Mouse (Mus musculus): ENCODE measurements around the gene Lbhd1. TPM values are rescaled to one million over a fixed set of nuclear protein-coding genes. Genes with fewer than 3 reads are reported as not detected.

The Lbhd1 gene
- polyA plus RNA-seq, 1 experiment from 2014 or later = 93.8 TPM

DNA sequence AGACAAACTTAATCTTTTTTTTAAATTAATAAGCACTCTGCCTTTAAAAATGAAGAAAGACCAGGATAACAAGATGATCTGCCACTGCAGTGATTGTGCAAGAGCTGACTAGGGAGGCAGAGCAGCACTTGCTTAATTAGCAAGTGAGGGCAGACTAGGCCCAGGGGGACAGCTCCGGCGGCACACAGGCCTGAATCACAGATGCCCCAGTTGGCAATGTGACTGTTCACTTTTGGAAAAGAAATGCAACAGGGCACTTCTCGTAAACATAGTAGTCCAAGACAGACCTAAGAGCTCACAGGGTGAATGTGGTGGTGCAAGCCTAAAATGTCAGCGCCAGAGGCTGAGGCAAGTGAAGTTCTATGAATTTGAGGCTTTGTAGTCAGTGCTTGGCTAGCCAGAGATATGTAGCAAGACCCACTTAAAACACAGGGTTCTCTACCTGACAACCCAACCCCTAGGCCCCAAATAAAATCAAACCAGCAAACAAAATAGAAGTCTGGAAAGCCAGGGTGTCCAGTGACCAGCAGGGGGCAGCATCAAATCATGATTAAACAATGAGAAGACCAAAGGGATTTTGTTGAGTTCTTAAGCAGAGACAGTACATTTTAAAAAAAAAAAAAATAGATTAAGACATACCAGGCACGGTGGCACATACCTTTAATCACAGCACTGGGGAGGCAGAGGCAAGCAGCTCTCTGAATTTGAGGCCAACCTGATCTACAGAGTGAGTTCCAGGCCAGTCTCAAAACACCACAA, 39.0 kb upstream of the Lbhd1 start:
- no peak overlapping the region for H3K9ac ChIP-seq (ENCODE audit: low read length)
- peak; percentile 71 for DNase-seq (ENCODE audit: low spot score)
- no peak overlapping the region for H3K4me3 ChIP-seq (ENCODE audit: low read depth, low read length)
- WGBS = 76% methylated on average over 5 of the region's 5 CpGs
- H3K4me2 ChIP-seq (ENCODE audit: low read depth) = no peak overlapping the region
- no peaks in the 10 kb centered on the region for H3K9me3 ChIP-seq (ENCODE audit: control insufficient read depth, low read length)
- no peak overlapping the region for H3K27ac ChIP-seq (ENCODE audit: low read depth, low read length)
- peaks cover 6% of the 10 kb centered on the region; the same call in 1 of the 2 replicates for H3K4me1 ChIP-seq (ENCODE audit: control insufficient read depth, insufficient read depth, low read length)
- no peak for ATAC-seq (ENCODE audit: insufficient read depth, low FRiP score, low TSS enrichment)
- peaks cover 5% of the 10 kb centered on the region for H3K36me3 ChIP-seq (ENCODE audit: control insufficient read depth, insufficient read depth, low read length)
- no peaks in the 10 kb centered on the region for H3K27me3 ChIP-seq (ENCODE audit: control insufficient read depth, insufficient read depth, low read length)

- no peak for DNase-seq (ENCODE audit: low spot score)
- Histone ChIP-seq H3K27me3 (ENCODE audit: control insufficient read depth, insufficient read depth, low read length) (no peaks in the 10 kb centered on the region), H3K36me3 (ENCODE audit: control insufficient read depth, insufficient read depth, low read length) (peaks cover 5% of the 10 kb centered on the region), H3K9ac (ENCODE audit: low read length) (no peak overlapping the region), H3K4me2 (ENCODE audit: low read depth) (no peak overlapping the region), H3K9me3 (ENCODE audit: control insufficient read depth, low read length) (no peaks in the 10 kb centered on the region), H3K4me1 (ENCODE audit: control insufficient read depth, insufficient read depth, low read length) (no peaks in the 10 kb centered on the region), H3K27ac (ENCODE audit: low read depth, low read length) (no peak overlapping the region), H3K4me3 (ENCODE audit: low read depth, low read length) (no peak overlapping the region)
- no peak for ATAC-seq (ENCODE audit: insufficient read depth, low FRiP score, low TSS enrichment)
- 75% methylated on average over 5 of the region's 5 CpGs for WGBS
Observed at GRCm38 (mm10) chr19:8848356-8848755, 35.2 kb upstream of the Lbhd1 start.

DNA sequence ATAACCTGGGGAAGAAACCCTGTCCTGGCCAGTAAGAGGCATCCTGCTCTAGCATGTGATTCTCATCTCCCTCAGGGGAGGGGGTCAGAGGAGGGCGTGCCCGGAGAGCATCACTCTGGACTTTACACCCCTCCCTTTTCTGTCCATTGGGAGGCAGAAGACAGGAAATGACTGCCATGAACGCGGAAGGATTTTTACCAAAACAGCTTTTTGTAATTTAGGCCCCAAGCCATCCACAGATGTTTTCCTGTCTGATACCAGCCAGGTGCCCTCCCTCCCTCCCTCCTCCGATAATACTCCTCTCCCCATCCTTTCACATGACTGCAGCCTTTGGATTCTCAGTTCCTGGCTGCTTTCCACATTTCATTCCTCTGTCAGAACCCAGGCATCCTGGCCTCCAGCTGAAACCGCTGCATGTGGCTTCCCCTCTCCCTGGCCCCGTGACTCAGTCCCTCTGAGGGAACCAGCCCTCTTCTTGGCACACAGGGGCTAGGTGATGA, 33.1 kb upstream of the Lbhd1 start, which contains the start of gene Lrrn4cl:
Lrrn4cl (plus strand) TSS at position 367 of the 500 bp plus-strand sequence.
- Histone ChIP-seq H3K9me3 (ENCODE audit: control insufficient read depth, low read length) (no peaks in the 10 kb centered on the region), H3K4me2 (ENCODE audit: low read depth) (no peak within 1 kb of the TSS), H3K4me3 (ENCODE audit: low read depth, low read length) (no peak within 1 kb of the TSS), H3K27ac (ENCODE audit: low read depth, low read length) (no peak within 1 kb of the TSS), H3K9ac (ENCODE audit: low read length) (peak within 1 kb of the TSS; percentile 32; the same call in 1 of the 2 replicates), H3K4me1 (ENCODE audit: control insufficient read depth, insufficient read depth, low read length) (no peaks in the 10 kb centered on the region), H3K27me3 (ENCODE audit: control insufficient read depth, insufficient read depth, low read length) (no peaks in the 10 kb centered on the region), H3K36me3 (ENCODE audit: control insufficient read depth, insufficient read depth, low read length) (peaks cover 5% of the 10 kb centered on the region)
- DNase-seq (ENCODE audit: low spot score) = peak; percentile 31
- no peak for ATAC-seq (ENCODE audit: insufficient read depth, low FRiP score, low TSS enrichment)
- 49% methylated on average over 7 of the region's 7 CpGs for WGBS

- DNase-seq (ENCODE audit: low spot score) (no peak), ATAC-seq (ENCODE audit: insufficient read depth, low FRiP score, low TSS enrichment) (no peak)
- no peaks in the 10 kb centered on the region for H3K27me3 ChIP-seq (ENCODE audit: control insufficient read depth, insufficient read depth, low read length)
- H3K9me3 ChIP-seq (ENCODE audit: control insufficient read depth, low read length) = no peaks in the 10 kb centered on the region
- no peak overlapping the region for H3K4me3 ChIP-seq (ENCODE audit: low read depth, low read length)
- no peak overlapping the region for H3K4me2 ChIP-seq (ENCODE audit: low read depth)
- WGBS = 56% methylated on average over 7 of the region's 7 CpGs
- peaks cover 2% of the 10 kb centered on the region for H3K36me3 ChIP-seq (ENCODE audit: control insufficient read depth, insufficient read depth, low read length)
- H3K9ac ChIP-seq (ENCODE audit: low read length) = no peak overlapping the region
- no peak overlapping the region for H3K27ac ChIP-seq (ENCODE audit: low read depth, low read length)
- H3K4me1 ChIP-seq (ENCODE audit: control insufficient read depth, insufficient read depth, low read length) = no peaks in the 10 kb centered on the region
Observed at GRCm38 (mm10) chr19:8851639-8852038, 31.9 kb upstream of the Lbhd1 start.

DNA sequence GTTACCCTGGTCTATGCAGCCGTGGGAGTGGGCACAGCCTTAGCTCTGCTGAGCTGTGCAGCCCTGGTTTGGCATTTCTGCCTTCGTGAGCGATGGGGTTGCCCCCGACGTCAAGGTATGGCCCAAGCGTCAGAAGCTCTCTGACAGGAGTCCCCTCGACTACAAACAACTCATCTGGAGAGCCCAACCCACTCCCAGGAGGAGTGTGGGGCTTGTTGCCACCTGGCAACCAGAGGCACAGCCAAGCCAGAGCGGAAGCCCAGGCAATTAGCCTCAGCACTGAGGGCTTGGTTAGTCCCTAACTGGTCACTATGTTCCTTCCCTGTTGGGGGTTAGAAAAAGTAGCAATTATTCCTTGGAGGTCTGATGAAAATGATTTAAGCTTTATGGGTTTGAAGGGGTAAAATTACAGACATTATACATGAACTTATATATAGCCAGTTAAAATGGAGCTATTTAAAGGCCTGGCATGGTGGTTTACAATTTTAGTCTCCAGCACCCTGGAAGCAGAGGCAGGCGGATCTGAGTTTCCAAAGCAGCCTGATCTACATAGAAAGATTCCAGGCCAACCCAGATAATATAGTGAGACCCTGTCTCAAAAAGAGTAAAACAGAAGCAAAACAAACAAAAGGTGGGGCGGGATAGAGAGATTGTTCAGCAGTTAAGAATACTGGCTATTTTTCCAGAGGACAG, 31.1 kb upstream of the Lbhd1 start:
- 58% methylated on average over 10 of the region's 10 CpGs for WGBS
- Histone ChIP-seq H3K4me1 (ENCODE audit: control insufficient read depth, insufficient read depth, low read length) (no peaks in the 10 kb centered on the region), H3K4me2 (ENCODE audit: low read depth) (no peak overlapping the region), H3K36me3 (ENCODE audit: control insufficient read depth, insufficient read depth, low read length) (no peaks in the 10 kb centered on the region; the same call in 1 of the 2 replicates), H3K9ac (ENCODE audit: low read length) (no peak overlapping the region), H3K27me3 (ENCODE audit: control insufficient read depth, insufficient read depth, low read length) (no peaks in the 10 kb centered on the region), H3K27ac (ENCODE audit: low read depth, low read length) (no peak overlapping the region), H3K4me3 (ENCODE audit: low read depth, low read length) (no peak overlapping the region), H3K9me3 (ENCODE audit: control insufficient read depth, low read length) (no peaks in the 10 kb centered on the region)
- DNase-seq (ENCODE audit: low spot score) (no peak), ATAC-seq (ENCODE audit: insufficient read depth, low FRiP score, low TSS enrichment) (no peak)

DNA sequence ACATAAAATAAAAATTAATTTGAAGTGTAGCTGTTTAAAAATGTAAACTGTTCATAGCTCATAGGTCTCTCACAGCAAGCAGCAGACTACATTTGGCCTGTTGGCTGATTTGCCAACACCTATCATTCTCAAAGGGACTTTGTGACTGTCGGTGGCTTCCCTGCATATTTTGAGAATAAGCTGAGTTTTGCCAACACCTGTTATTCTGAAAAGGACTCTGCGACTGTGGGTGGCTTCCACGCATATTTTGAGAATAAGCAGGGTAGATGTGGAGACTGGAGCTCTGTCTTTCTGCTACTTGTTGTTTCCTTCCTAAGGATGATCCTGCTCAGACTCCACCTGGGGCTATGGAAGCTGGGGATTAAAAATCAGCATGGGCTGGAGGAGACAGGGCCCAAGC, 30.4 kb upstream of the Lbhd1 start:
- H3K4me1 ChIP-seq (ENCODE audit: control insufficient read depth, insufficient read depth, low read length) = no peaks in the 10 kb centered on the region
- H3K36me3 ChIP-seq (ENCODE audit: control insufficient read depth, insufficient read depth, low read length) = no peaks in the 10 kb centered on the region; the same call in 1 of the 2 replicates
- H3K9me3 ChIP-seq (ENCODE audit: control insufficient read depth, low read length) = no peaks in the 10 kb centered on the region
- H3K4me3 ChIP-seq (ENCODE audit: low read depth, low read length) = no peak overlapping the region
- H3K27me3 ChIP-seq (ENCODE audit: control insufficient read depth, insufficient read depth, low read length) = no peaks in the 10 kb centered on the region
- no peak overlapping the region for H3K4me2 ChIP-seq (ENCODE audit: low read depth)
- DNase-seq (ENCODE audit: low spot score) (no peak), ATAC-seq (ENCODE audit: insufficient read depth, low FRiP score, low TSS enrichment) (no peak)
- no peak overlapping the region for H3K27ac ChIP-seq (ENCODE audit: low read depth, low read length)
- H3K9ac ChIP-seq (ENCODE audit: low read length) = no peak overlapping the region
- 85% methylated on average over 3 of the region's 3 CpGs for WGBS

- Histone ChIP-seq H3K4me1 (ENCODE audit: control insufficient read depth, insufficient read depth, low read length) (no peaks in the 10 kb centered on the region), H3K4me3 (ENCODE audit: low read depth, low read length) (no peak overlapping the region), H3K36me3 (ENCODE audit: control insufficient read depth, insufficient read depth, low read length) (no peaks in the 10 kb centered on the region), H3K4me2 (ENCODE audit: low read depth) (no peak overlapping the region), H3K27me3 (ENCODE audit: control insufficient read depth, insufficient read depth, low read length) (no peaks in the 10 kb centered on the region), H3K9me3 (ENCODE audit: control insufficient read depth, low read length) (no peaks in the 10 kb centered on the region), H3K9ac (ENCODE audit: low read length) (no peak overlapping the region), H3K27ac (ENCODE audit: low read depth, low read length) (no peak overlapping the region)
- peak; percentile 45 for DNase-seq (ENCODE audit: low spot score)
- WGBS = 53% methylated on average over 4 of the region's 4 CpGs
- ATAC-seq (ENCODE audit: insufficient read depth, low FRiP score, low TSS enrichment) = no peak
Observed at GRCm38 (mm10) chr19:8857689-8858088, 25.8 kb upstream of the Lbhd1 start.

DNA sequence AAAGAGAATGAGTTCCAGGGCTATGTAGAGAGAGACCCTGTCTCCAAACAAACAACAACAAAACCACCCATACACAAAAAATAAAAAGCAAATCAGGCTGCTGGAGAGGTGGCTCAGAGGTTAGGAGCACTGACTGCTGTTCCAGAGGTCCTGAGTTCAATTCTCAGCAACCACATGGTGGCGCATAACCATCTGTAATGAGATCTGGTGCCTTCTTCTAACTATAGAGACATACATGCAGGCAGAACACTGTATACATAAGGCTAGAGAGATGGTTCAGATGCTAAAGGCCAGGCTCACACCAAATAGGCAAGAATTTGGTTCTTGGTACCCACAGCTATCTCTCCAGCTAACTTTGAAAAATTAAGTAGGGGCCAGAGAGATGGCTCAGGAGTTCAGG, 24.5 kb upstream of the Lbhd1 start:
- no peaks in the 10 kb centered on the region for H3K9me3 ChIP-seq (ENCODE audit: control insufficient read depth, low read length)
- 19% methylated on average over 1 of the region's 1 CpGs for WGBS
- ATAC-seq (ENCODE audit: insufficient read depth, low FRiP score, low TSS enrichment) = no peak
- no peaks in the 10 kb centered on the region for H3K27me3 ChIP-seq (ENCODE audit: control insufficient read depth, insufficient read depth, low read length)
- no peak overlapping the region for H3K9ac ChIP-seq (ENCODE audit: low read length)
- H3K4me2 ChIP-seq (ENCODE audit: low read depth) = no peak overlapping the region
- H3K36me3 ChIP-seq (ENCODE audit: control insufficient read depth, insufficient read depth, low read length) = no peaks in the 10 kb centered on the region
- H3K27ac ChIP-seq (ENCODE audit: low read depth, low read length) = no peak overlapping the region
- H3K4me1 ChIP-seq (ENCODE audit: control insufficient read depth, insufficient read depth, low read length) = no peaks in the 10 kb centered on the region
- no peak overlapping the region for H3K4me3 ChIP-seq (ENCODE audit: low read depth, low read length)
- no peak for DNase-seq (ENCODE audit: low spot score)
